Mouse (Mus musculus) MEL (cell line): ENCODE measurements around the gene Frem1.

Experiments
- CHD1 ChIP-seq: IDR thresholded peaks from 2 replicates; pipeline ENCODE4 v1.6.1; 2012; ENCODE audit warnings: low read depth, mild to moderate bottlenecking, inconsistent platforms, low read length, improper control_type of control experiment
- CTCF ChIP-seq, 3 experiments: IDR thresholded peaks in 2 of 3; conservative IDR thresholded peaks in 1 of 3; 2 replicates each; pipeline ENCODE4 v1.5.1; 2011 to 2012; ENCODE audit warnings: low read length in 3 of 3, low read depth in 2 of 3, mild to moderate bottlenecking in 2 of 3, improper control_type of control experiment in 1 of 3, inconsistent platforms in 1 of 3, mixed read lengths in 1 of 3, moderate library complexity in 1 of 3; ENCODE audit not compliant: control insufficient read depth in 1 of 3, insufficient read depth in 1 of 3, poor library complexity in 1 of 3, severe bottlenecking in 1 of 3
- ELF1 ChIP-seq: IDR thresholded peaks from 2 replicates; pipeline ENCODE4 v1.6.1; 2014; ENCODE audit warnings: low read depth, mild to moderate bottlenecking, inconsistent platforms, low read length, improper control_type of control experiment, moderate library complexity
- EP300 ChIP-seq, 2 experiments: IDR thresholded peaks; 2 replicates each; pipeline ENCODE4 v1.6.1; 2011; ENCODE audit warnings: improper control_type of control experiment in 2 of 2, low read length in 2 of 2, low read depth in 1 of 2, mild to moderate bottlenecking in 1 of 2
- HCFC1 ChIP-seq: IDR thresholded peaks from 2 replicates; pipeline ENCODE4 v1.6.1; 2012; ENCODE audit warnings: low read depth, mild to moderate bottlenecking, inconsistent platforms, low read length, improper control_type of control experiment, moderate library complexity
- JUND ChIP-seq: IDR thresholded peaks from 2 replicates; pipeline ENCODE4 v1.6.1; 2011; ENCODE audit warnings: low read depth, mild to moderate bottlenecking, improper control_type of control experiment, low read length
- NELFE ChIP-seq: IDR thresholded peaks from 2 replicates; pipeline ENCODE4 v1.6.1; 2011; ENCODE audit warnings: low read depth, low read length, improper control_type of control experiment
- POLR2A ChIP-seq, 2 experiments: IDR thresholded peaks; 2 replicates each; pipeline ENCODE4 v1.6.1; 2011 to 2012; ENCODE audit warnings: low read length in 2 of 2, mild to moderate bottlenecking in 2 of 2, control low read depth in 1 of 2, improper control_type of control experiment in 1 of 2, low read depth in 1 of 2, moderate library complexity in 1 of 2; ENCODE audit not compliant: control insufficient read depth in 1 of 2, insufficient read depth in 1 of 2, poor library complexity in 1 of 2
- TCF12 ChIP-seq: IDR thresholded peaks from 2 replicates; pipeline ENCODE4 v1.6.1; 2014; ENCODE audit warnings: low read depth, mild to moderate bottlenecking, inconsistent platforms, low read length, improper control_type of control experiment, moderate library complexity
- USF1 ChIP-seq: IDR thresholded peaks from 2 replicates; pipeline ENCODE4 v1.6.1; 2014; ENCODE audit warnings: low read depth, mild to moderate bottlenecking, inconsistent platforms, low read length, improper control_type of control experiment, moderate library complexity

DNA sequence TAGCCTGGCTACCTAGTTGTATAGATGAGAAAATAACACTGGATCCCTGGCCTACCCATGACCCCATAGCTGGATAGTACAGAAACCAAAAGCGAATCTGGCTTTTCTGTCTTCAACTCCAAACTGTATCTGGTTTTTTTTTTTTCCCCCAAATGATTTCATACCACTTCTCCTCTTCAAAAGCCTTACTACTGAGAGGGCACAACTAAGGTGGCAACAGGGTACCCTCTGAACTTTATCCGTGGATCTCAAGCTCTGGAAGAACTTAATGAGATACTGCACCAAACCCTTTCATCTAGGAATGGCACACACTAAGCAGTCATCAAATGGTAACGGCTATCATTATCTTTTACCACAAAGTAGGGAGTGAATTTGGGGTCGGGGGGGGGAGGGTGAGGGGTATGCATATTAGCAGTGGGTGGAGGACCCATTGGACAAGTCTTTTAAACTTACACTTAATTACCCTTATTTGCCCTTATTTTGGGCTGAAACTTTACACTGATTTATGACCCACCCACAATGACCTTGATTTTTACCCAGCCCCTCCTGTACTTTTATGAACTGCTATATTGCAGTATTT lies 193.6 kb downstream of the Frem1 start:
- TF ChIP-seq CTCF (IDR thresholded peaks at IDR 0.05 in 2 of 3, conservative IDR thresholded peaks at IDR 0.05 in 1 of 3; ENCODE audit: control insufficient read depth in 1 of 3, insufficient read depth in 1 of 3, low read depth in 2 of 3, low read length in 3 of 3, poor library complexity in 1 of 3, severe bottlenecking in 1 of 3) = no peak
- no peak for TF ChIP-seq JUND
- no peak for TF ChIP-seq POLR2A (IDR thresholded peaks at IDR 0.05; ENCODE audit: control insufficient read depth in 1 of 2, insufficient read depth in 1 of 2, low read depth in 1 of 2, low read length in 2 of 2, poor library complexity in 1 of 2)
- TF ChIP-seq NELFE = no peak
- no peak for TF ChIP-seq CHD1
- no peak for TF ChIP-seq EP300 (IDR thresholded peaks at IDR 0.05; ENCODE audit: low read depth in 1 of 2, low read length in 2 of 2)
- no peak for TF ChIP-seq HCFC1
- TF ChIP-seq USF1 = no peak
- TF ChIP-seq ELF1 = no peak
- TF ChIP-seq TCF12 = no peak
